Mouse (Mus musculus) bone marrow macrophage, adult 2 months (primary cell): ENCODE measurements around the gene Gm20441.

Experiments used
- CTCF ChIP-seq: IDR thresholded peaks from 2 replicates; pipeline ENCODE4 v1.5.1; 2012; ENCODE audit warnings: low read depth, mild to moderate bottlenecking, low read length, moderate library complexity
- POLR2A ChIP-seq: IDR thresholded peaks from 2 replicates; pipeline ENCODE4 v1.6.1; 2012; ENCODE audit warnings: mild to moderate bottlenecking, low read depth, low read length, borderline replicate concordance

DNA sequence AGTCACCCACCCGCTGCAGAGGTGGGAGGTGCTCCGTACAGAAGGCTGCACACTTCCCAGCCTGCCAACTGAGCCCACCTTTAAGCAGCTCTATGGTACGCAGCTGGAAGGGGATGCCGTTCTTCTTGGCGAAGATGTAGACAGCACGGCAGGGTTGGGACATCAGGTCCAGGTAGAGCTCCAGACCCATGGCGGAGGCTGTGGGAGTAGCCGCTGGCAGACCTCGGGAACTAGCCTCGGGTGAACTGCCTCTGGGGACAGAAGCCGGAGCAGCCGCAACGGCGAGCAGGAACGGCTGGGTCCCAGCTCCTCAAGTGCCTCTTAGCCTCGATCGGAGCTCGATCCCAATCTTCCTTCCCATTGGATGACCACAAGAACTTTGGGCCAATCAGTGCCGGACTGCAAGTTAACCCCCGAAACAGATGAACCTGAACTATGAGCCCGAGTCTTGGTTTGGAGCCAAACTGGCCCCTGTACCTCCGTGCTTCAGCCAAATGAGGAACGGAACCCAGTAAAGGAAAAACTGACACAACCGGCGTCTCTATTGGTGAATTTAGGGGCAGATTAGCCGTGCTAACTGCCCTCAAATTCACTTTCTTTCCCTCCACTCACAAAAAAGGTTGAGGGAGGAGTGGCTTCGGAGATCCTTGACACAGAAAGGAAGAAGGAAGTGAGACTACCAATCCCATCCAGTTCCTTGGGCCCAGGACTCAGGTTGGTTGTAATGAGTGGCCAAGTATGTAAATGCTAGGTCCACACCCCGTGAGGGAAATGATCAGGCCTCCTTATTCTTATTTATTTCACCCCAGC, at the start of gene Gm20441, which contains the start of gene Gstt3:
- TF ChIP-seq CTCF (no peak), POLR2A (no peak)
